Mouse (Mus musculus): ENCODE results near the gene Dph2.

Dph2 gene

GRCm38 (mm10) chr4:117872471-117872886 lies 19.4 kb downstream of the Dph2 start, which contains the start of gene Ccdc24:
Gene Ccdc24 (minus strand): TSS chr4:117872557.
- no peak for DNase-seq (ENCODE audit: low spot score in 2 of 2)

- DNase-seq (ENCODE audit: low spot score in 2 of 2), result no peak
Observed at GRCm38 (mm10) chr4:117871787-117872186, 20.0 kb downstream of the Dph2 start.

GRCm38 (mm10) chr4:117870437-117870836 lies 21.4 kb downstream of the Dph2 start:
- DNase-seq (ENCODE audit: low spot score in 2 of 2), result no peak

GRCm38 (mm10) chr4:117869317-117869716 lies 22.5 kb downstream of the Dph2 start:
- DNase-seq (ENCODE audit: low spot score in 2 of 2), result no peak

- peak in 1 of 2 experiments; percentile 43 for DNase-seq (ENCODE audit: low spot score in 2 of 2)
Observed at GRCm38 (mm10) chr4:117867823-117868222, 24.0 kb downstream of the Dph2 start.

GRCm38 (mm10) chr4:117867000-117867399 lies 24.8 kb downstream of the Dph2 start:
- DNase-seq (ENCODE audit: low spot score in 2 of 2), result no peak

- DNase-seq (ENCODE audit: low spot score in 2 of 2), result no peak
Observed at GRCm38 (mm10) chr4:117866083-117866482, 25.7 kb downstream of the Dph2 start.

- no peak for DNase-seq (ENCODE audit: low spot score in 2 of 2)
Observed at GRCm38 (mm10) chr4:117862823-117863222, 29.0 kb downstream of the Dph2 start.

GRCm38 (mm10) chr4:117860570-117860969 lies 31.3 kb downstream of the Dph2 start:
- DNase-seq (ENCODE audit: low spot score in 2 of 2), result no peak

- DNase-seq (ENCODE audit: low spot score in 2 of 2), result peak in 1 of 2 experiments; percentile 31
Observed at GRCm38 (mm10) chr4:117858794-117859193, 33.0 kb downstream of the Dph2 start.

- no peak for DNase-seq (ENCODE audit: low spot score in 2 of 2)
Observed at GRCm38 (mm10) chr4:117855146-117855545, 36.7 kb downstream of the Dph2 start.

- DNase-seq (ENCODE audit: low spot score in 2 of 2), result no peak
Observed at GRCm38 (mm10) chr4:117852152-117852868, 39.5 kb downstream of the Dph2 start.

- no peak for DNase-seq (ENCODE audit: low spot score in 2 of 2)
Observed at GRCm38 (mm10) chr4:117850871-117851270, 41.0 kb downstream of the Dph2 start.

GRCm38 (mm10) chr4:117850176-117850575 lies 41.7 kb downstream of the Dph2 start:
- DNase-seq (ENCODE audit: low spot score in 2 of 2), result no peak

- no peak for DNase-seq (ENCODE audit: low spot score in 2 of 2)
Observed at GRCm38 (mm10) chr4:117849506-117849905, 42.3 kb downstream of the Dph2 start.

- no peak for DNase-seq (ENCODE audit: low spot score in 2 of 2)
Observed at GRCm38 (mm10) chr4:117849063-117849462, 42.8 kb downstream of the Dph2 start.

GRCm38 (mm10) chr4:117847011-117847410 lies 44.8 kb downstream of the Dph2 start:
- no peak for DNase-seq (ENCODE audit: low spot score in 2 of 2)

- DNase-seq (ENCODE audit: low spot score in 2 of 2), result no peak
Observed at GRCm38 (mm10) chr4:117846261-117846660, 45.6 kb downstream of the Dph2 start.

GRCm38 (mm10) chr4:117845316-117845715 lies 46.5 kb downstream of the Dph2 start:
- DNase-seq (ENCODE audit: low spot score in 2 of 2), result no peak

GRCm38 (mm10) chr4:117844467-117844866 lies 47.4 kb downstream of the Dph2 start:
- DNase-seq (ENCODE audit: low spot score in 2 of 2), result no peak

- DNase-seq (ENCODE audit: low spot score in 2 of 2), result no peak
Observed at GRCm38 (mm10) chr4:117843101-117843500, 48.7 kb downstream of the Dph2 start.

GRCm38 (mm10) chr4:117841566-117841965 lies 50.3 kb downstream of the Dph2 start:
- DNase-seq (ENCODE audit: low spot score in 2 of 2), result no peak

GRCm38 (mm10) chr4:117840821-117841220 lies 51.0 kb downstream of the Dph2 start:
- DNase-seq (ENCODE audit: low spot score in 2 of 2), result no peak

- no peak for DNase-seq (ENCODE audit: low spot score in 2 of 2)
Observed at GRCm38 (mm10) chr4:117839366-117839765, 52.5 kb downstream of the Dph2 start.
